Mouse (Mus musculus) limb, embryonic 15.5 days (tissue): ENCODE data around the gene St6galnac6. TPM values are rescaled to one million over a fixed set of nuclear protein-coding genes. Genes with fewer than 3 reads are reported as not detected.
A peak's percentile ranks its signal among the peaks of the same experiment; 100 is the strongest.

ENCODE experiments used
- ATAC-seq: fragments of 200-750 bp; cut with Nextera tagmentation; 2 replicates; pipeline ENCODE4 v1.8.0; 2017; ENCODE audit warnings: low read depth, moderate TSS enrichment; ENCODE audit not compliant: insufficient number of reproducible peaks, low FRiP score, low TSS enrichment
- H3K27ac ChIP-seq: fragments of 300-500 bp; sonication (generic); 2 replicates; pipeline ENCODE4 v1.5.1; 2015; ENCODE audit warnings: moderate library complexity, mild to moderate bottlenecking, inconsistent platforms
- H3K27me3 ChIP-seq: fragments of 300-500 bp; sonication (generic); 2 replicates; pipeline ENCODE4 v1.6.1; 2015; ENCODE audit warnings: inconsistent platforms
- H3K36me3 ChIP-seq: fragments of 300-500 bp; sonication (generic); 2 replicates; pipeline ENCODE4 v1.6.1; 2015; ENCODE audit warnings: inconsistent platforms
- H3K4me1 ChIP-seq: fragments of 300-500 bp; sonication (generic); 2 replicates; pipeline ENCODE4 v1.6.1; 2015; ENCODE audit warnings: inconsistent platforms
- H3K4me2 ChIP-seq: fragments of 300-500 bp; sonication (generic); 2 replicates; pipeline ENCODE4 v1.6.1; 2015; ENCODE audit warnings: mild to moderate bottlenecking, inconsistent platforms
- H3K4me3 ChIP-seq: fragments of 300-500 bp; sonication (generic); 2 replicates; pipeline ENCODE4 v1.5.1; 2015; ENCODE audit warnings: mild to moderate bottlenecking, inconsistent platforms
- H3K9ac ChIP-seq: fragments of 300-500 bp; sonication (generic); 2 replicates; pipeline ENCODE4 v1.6.1; 2015; ENCODE audit warnings: inconsistent platforms
- H3K9me3 ChIP-seq: fragments of 300-500 bp; sonication (generic); 2 replicates; pipeline ENCODE4 v1.6.1; 2016; ENCODE audit warnings: inconsistent platforms
- WGBS: fragments of 180-500 bp; shearing (Covaris S2); methylation state at CpG from one replicate; pipeline ENCODE4 v1.1.7; 2015; 5-methylcytosine and 5-hydroxymethylcytosine counted together
- polyA plus RNA-seq: library from polyadenylated mRNA; unstranded; fragments of >200 nt; fragmentation: Nextera tagmentation; extraction: Ambion mirVana; gene quantifications from 2 replicates; pipeline ENCODE4 v1.2.1, GENCODE M21; 2015

St6galnac6 gene
- 24.7 and 27.1 TPM in 2 replicates for polyA plus RNA-seq

DNA sequence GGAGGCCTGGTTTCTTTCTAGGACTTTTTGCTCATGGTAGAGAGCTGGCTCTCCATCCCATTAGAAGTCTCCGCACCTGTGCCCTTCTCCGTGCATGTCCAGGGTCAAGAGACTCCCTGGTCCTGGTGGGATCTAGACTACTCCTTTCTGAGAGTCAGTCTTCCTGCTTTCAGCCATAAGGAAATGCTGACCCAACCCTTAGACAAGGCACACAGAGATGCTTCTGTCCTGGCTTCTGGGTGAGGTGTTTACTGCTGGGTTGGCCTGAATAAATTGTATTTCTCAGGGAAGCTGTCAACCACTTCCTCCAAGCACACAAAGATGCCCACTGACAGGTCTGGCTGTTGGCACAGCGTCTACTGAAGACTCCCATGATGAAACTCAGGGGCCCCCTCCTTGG is at the start of gene St6galnac6:
TSS of gene St6galnac6 (plus strand) at position 301 of the 400 bp plus-strand sequence.
- H3K9me3 ChIP-seq, result no peaks in the 10 kb centered on the region
- H3K4me2 ChIP-seq, result no peak within 1 kb of the TSS
- H3K27me3 ChIP-seq, result no peaks in the 10 kb centered on the region
- ATAC-seq, result no peak
- H3K36me3 ChIP-seq, result peaks cover 38% of the 10 kb centered on the region
- no peak within 1 kb of the TSS for H3K27ac ChIP-seq
- no peak within 1 kb of the TSS for H3K9ac ChIP-seq
- no peak within 1 kb of the TSS for H3K4me3 ChIP-seq
- 90% methylated on average over 3 of the region's 3 CpGs for WGBS
- peaks cover 28% of the 10 kb centered on the region for H3K4me1 ChIP-seq

DNA sequence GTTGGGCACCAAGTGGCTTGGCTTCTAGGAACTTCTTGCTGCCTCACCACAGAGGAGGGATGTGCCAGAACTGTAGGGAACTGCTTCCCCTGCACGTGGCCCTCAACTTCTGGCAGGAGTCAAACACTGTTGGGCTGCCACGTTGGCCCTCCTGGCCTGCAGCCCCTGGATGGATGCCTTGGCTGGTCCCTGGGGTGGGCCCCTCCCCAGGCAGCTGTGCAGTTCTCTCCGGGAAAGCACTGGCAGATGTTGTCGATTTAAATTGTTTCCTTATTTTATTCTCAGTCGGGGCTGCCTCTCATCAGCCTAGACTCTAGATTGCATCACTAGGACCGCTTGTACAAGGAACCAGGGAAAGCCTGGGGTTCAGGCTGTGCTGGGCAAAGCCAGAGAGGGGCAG is 49.7 kb upstream of the St6galnac6 start:
- WGBS, result 23% methylated on average over 6 of the region's 6 CpGs
- H3K4me3 ChIP-seq, result no peak overlapping the region
- no peak overlapping the region for H3K9ac ChIP-seq
- ATAC-seq, result peak; percentile 89
- H3K27ac ChIP-seq, result peak overlapping the region; percentile 90
- H3K9me3 ChIP-seq, result no peaks in the 10 kb centered on the region
- H3K4me1 ChIP-seq, result peaks cover 53% of the 10 kb centered on the region
- no peaks in the 10 kb centered on the region for H3K27me3 ChIP-seq
- 0 out of 2 replicates have a peak overlapping the region, but pooled peaks have one; percentile 6 for H3K4me2 ChIP-seq
- H3K36me3 ChIP-seq, result peaks cover 4% of the 10 kb centered on the region; the same call in 1 of the 2 replicates

DNA sequence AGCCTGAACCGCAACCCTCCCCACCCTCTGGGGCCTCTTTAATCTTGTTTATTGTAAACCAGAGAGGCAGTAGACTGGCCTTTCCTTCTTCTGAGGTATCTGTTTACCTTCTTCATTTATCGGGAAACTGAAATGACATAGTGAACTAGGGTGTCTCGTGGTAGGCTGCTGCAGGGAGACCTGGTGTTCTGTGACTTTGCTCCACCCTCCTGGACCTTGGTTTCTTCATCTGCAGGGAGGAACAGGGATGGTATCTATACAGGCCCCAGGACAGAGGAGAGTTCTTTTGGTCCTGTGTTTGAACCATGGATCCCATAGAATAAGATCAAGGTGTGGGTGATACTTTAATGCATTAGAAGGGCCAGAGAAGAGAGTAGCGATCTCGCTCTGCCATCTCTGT is 48.3 kb upstream of the St6galnac6 start:
- no peaks in the 10 kb centered on the region for H3K27me3 ChIP-seq
- no peak for ATAC-seq
- WGBS, result 68% methylated on average over 5 of the region's 5 CpGs

DNA sequence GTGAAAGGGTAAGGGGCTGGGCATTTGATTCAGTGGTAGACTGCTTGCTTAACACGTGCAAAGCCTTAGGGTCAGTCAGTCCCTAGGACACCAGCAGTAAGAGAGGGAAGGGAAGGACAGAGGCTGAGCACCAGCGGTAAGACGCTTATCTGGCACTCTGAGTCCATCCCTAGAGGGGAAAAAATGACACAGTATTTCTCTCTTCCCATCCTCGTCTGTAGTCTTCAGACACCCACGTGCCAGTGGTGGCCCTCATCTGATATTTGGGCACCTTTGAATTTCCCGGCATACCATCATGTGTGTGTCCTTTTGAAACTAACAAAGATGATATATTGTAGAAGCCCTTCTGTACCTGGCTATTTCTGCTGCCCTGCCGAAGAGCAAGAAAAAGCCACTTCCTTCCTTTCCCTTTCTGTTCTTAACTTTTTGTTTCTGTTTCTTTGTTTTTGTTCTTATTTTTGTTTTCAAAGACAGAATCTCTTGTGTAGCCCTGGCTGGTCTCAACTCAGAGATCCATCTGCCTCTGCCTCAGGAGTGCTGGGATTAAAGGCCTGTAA is 45.8 kb upstream of the St6galnac6 start:
- Histone ChIP-seq H3K27me3 (no peaks in the 10 kb centered on the region), H3K4me3 (no peak overlapping the region), H3K9ac (no peak overlapping the region), H3K36me3 (peaks cover 13% of the 10 kb centered on the region), H3K4me2 (no peak overlapping the region), H3K9me3 (no peaks in the 10 kb centered on the region), H3K4me1 (peaks cover 64% of the 10 kb centered on the region), H3K27ac (no peak overlapping the region; the same call in 1 of the 2 replicates)
- 79% methylated on average over 7 of the region's 7 CpGs for WGBS
- ATAC-seq, result no peak

More for the DNA sequence above, 48.3 kb upstream of the St6galnac6 start:
- Histone ChIP-seq H3K27ac (0 out of 2 replicates have a peak overlapping the region, but pooled peaks have one; percentile 17), H3K4me2 (no peak overlapping the region), H3K36me3 (peaks cover 8% of the 10 kb centered on the region; the same call in 1 of the 2 replicates), H3K9ac (no peak overlapping the region), H3K4me1 (peaks cover 66% of the 10 kb centered on the region), H3K4me3 (no peak overlapping the region), H3K9me3 (no peaks in the 10 kb centered on the region)

DNA sequence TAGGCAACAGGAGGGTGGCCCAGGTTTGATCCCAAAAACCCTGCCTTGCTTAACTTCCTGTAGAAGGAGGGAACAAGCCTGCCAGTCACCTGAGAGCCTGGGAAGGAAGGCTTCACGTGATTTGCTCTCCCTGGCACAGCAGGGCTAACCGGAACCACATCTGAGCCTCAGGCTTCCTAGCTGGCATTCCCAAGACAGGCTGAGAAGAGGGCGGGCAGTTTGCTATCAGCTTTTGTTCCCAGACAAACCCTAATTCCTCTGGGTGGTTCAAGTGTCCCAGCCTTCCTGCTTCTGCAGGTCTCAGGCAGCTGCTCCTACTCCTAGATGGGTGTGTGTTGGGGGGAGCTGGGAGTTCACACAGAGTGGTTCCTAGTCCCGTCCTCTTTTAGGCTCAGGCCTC is 44.0 kb upstream of the St6galnac6 start:
- H3K9ac ChIP-seq, result no peak overlapping the region
- peaks cover 46% of the 10 kb centered on the region for H3K4me1 ChIP-seq
- H3K4me3 ChIP-seq, result no peak overlapping the region
- no peaks in the 10 kb centered on the region for H3K9me3 ChIP-seq
- H3K4me2 ChIP-seq, result no peak overlapping the region
- peak; percentile 24; the same call in 1 of the 2 replicates for ATAC-seq
- no peaks in the 10 kb centered on the region for H3K27me3 ChIP-seq
- H3K36me3 ChIP-seq, result peaks cover 29% of the 10 kb centered on the region
- WGBS, result 37% methylated on average over 4 of the region's 4 CpGs
- H3K27ac ChIP-seq, result peak overlapping the region; percentile 59

DNA sequence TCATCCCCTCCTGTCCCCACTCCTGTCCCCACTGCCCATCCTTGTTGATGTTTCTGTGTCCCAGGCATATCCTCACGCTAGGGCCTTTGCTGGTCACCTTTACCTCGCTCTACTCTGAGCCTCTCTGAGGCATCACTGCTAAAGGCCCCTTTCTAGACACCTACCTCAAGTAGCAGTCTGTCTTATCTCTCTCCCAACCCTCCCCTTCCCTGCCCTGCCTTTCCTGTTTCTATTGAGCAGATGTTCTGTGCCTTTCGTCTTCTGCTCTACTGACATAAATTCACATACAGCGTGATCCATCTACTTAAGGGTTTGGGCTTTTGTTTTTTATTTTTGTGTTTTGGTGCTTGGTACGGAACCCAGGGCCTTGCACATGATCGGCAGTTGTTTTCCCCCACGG is 43.5 kb upstream of the St6galnac6 start:
- ATAC-seq, result no peak
- H3K27me3 ChIP-seq, result no peaks in the 10 kb centered on the region
- no peak overlapping the region for H3K9ac ChIP-seq
- H3K4me3 ChIP-seq, result no peak overlapping the region
- H3K4me2 ChIP-seq, result no peak overlapping the region
- WGBS, result 74% methylated on average over 7 of the region's 7 CpGs
- no peaks in the 10 kb centered on the region for H3K9me3 ChIP-seq
- peaks cover 34% of the 10 kb centered on the region for H3K36me3 ChIP-seq
- peak overlapping the region; percentile 59 for H3K27ac ChIP-seq
- H3K4me1 ChIP-seq, result peaks cover 40% of the 10 kb centered on the region

DNA sequence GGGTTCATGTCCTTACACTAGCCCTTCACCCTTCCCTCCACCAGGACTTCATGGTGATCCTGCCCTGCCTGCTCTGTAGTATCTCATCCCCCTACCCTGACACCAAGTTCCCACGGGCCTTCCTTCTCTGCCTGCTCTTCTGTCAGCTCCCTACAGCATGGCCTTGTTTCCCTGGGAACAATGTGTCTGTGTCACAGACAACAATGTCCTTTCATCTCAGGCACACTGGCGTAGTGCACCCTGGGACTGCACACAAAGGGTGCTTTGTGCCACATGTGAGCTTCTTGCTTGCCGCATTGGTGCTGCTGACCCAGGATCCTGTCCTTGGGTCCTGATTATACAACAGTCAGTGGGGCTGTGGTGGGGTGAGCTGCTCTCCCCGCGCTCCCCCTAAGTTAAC is 39.9 kb upstream of the St6galnac6 start:
- no peak overlapping the region for H3K4me3 ChIP-seq
- no peak overlapping the region for H3K9ac ChIP-seq
- no peaks in the 10 kb centered on the region for H3K27me3 ChIP-seq
- peaks cover 27% of the 10 kb centered on the region for H3K4me1 ChIP-seq
- peak overlapping the region; percentile 17; the same call in 1 of the 2 replicates for H3K27ac ChIP-seq
- H3K36me3 ChIP-seq, result peaks cover 63% of the 10 kb centered on the region
- no peaks in the 10 kb centered on the region for H3K9me3 ChIP-seq
- WGBS, result 69% methylated on average over 5 of the region's 5 CpGs
- 0 out of 2 replicates have a peak, but pooled peaks have one; percentile 41 for ATAC-seq
- H3K4me2 ChIP-seq, result no peak overlapping the region

DNA sequence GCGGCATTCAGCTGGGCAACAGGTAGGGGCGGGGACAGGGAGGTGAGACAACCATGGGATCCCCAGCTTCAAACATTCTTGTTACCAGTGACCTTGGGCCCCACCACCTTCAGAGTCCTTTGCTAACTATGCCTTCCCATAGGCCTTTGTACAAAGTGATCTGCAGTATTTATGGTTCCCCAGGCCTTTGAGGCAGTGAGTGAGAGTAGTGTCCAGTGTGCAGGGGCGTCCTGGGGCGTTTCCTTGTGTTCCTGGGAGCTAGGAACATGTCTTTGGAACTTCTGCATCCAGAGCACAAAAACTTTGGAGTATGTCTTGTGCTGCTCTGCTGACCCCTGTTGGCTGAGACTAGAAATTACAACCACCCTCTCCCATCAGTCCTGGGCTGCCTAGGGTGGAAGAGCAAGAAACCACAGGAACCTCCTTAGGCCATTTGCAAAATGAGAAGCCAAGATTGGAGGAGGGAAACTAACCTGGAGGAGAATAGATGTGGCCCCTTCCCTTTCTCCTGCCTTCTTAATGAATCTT is 32.9 kb upstream of the St6galnac6 start:
- peak overlapping the region; percentile 33; the same call in 1 of the 2 replicates for H3K27ac ChIP-seq

DNA sequence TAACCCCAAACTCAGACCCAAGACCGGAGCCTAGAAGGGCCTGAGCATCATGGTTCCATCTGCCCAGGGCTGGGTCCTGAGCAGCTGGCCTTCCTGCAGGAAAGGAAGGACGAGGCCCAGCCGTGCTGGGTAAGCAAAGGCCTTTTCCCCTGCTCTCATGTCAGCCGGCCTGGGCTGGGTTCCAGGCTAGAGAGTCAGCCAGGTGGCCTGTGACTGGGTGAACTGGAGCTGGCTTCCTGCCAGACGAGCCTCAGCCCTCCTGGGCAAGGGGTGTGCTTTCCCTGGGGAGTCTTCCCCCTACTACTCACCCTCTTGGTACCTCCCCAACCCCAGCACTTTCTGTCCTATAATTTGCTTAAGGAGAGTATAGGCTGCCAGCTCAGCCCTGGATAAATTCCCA is 31.4 kb upstream of the St6galnac6 start:
- Histone ChIP-seq H3K27ac (no peak overlapping the region), H3K4me1 (peaks cover 17% of the 10 kb centered on the region), H3K9me3 (no peaks in the 10 kb centered on the region), H3K9ac (no peak overlapping the region), H3K36me3 (peaks cover 62% of the 10 kb centered on the region), H3K4me2 (no peak overlapping the region), H3K27me3 (no peaks in the 10 kb centered on the region), H3K4me3 (no peak overlapping the region)
- no peak for ATAC-seq
- WGBS, result 57% methylated on average over 5 of the region's 5 CpGs

More for the DNA sequence above, 32.9 kb upstream of the St6galnac6 start:
- 37% methylated on average over 4 of the region's 4 CpGs for WGBS
- no peaks in the 10 kb centered on the region for H3K27me3 ChIP-seq
- H3K4me2 ChIP-seq, result no peak overlapping the region
- no peaks in the 10 kb centered on the region for H3K9me3 ChIP-seq
- H3K9ac ChIP-seq, result no peak overlapping the region
- H3K36me3 ChIP-seq, result peaks cover 63% of the 10 kb centered on the region
- H3K4me1 ChIP-seq, result peaks cover 6% of the 10 kb centered on the region
- no peak overlapping the region for H3K4me3 ChIP-seq
- no peak for ATAC-seq

DNA sequence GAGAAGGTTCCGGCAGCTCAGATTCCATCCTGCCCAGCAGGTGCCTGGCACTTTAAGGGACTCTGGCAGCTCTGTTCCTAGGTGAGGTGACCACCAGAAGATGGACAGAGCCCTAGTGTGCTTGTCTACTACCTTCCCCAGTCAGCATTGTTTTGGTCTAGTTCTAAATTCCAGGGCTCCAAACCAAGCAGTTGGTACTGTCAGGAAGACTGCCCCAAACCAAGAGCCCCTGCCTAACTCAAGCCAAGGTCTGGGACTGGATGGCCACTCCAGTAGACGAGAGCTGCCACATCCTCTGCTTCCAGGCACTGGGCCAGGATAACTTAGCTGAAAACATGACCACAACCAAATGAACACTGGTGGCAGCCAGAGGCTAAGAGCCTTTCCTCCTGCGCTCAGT is 30.6 kb upstream of the St6galnac6 start:
- no peak for ATAC-seq
- Histone ChIP-seq H3K27me3 (no peaks in the 10 kb centered on the region), H3K27ac (no peak overlapping the region), H3K4me2 (no peak overlapping the region), H3K4me1 (peaks cover 17% of the 10 kb centered on the region), H3K9me3 (no peaks in the 10 kb centered on the region), H3K4me3 (no peak overlapping the region), H3K36me3 (peaks cover 61% of the 10 kb centered on the region), H3K9ac (no peak overlapping the region)
- WGBS, result 85% methylated on average over 3 of the region's 3 CpGs

DNA sequence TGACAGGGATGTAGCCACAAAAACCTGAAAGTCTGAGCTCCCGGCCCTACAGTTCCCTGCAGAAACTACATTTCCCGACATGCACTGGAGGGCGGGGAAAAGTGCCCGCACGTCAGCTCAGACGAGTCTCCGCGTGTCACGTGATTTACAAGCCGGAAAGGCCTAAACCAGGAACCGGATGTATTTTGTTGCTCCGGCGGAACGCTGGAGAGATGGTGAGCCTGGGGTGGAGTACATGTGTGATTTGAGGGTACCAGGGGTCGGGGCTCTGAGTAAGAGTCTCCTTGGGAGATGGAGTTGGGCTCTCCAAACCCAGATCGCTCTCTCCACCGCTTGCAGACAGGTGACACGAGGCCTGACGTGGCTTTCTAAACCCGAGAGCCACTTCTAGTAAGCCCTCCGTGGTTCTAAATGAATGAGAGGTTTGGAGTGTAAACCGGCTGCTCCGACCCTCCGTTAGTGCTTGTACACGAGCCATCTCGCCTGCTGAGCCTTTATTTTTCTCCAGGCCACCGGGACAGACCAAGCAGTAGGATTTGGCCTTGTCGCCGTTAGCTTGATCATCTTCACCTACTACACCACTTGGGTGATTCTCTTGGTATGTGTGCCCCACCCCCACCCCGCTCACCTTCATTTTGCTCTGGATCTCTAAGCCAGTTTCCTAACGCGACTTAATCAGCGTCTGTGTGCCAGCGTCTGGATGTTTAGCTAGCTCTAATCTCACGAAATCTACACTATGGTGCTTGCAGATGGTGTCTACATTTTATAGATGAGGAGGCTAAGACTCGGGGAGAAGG is 28.6 kb upstream of the St6galnac6 start, which contains the start of gene Dpm2:
TSS of gene Dpm2 (plus strand) at position 161 of the 797 bp plus-strand sequence.
- peak; percentile 63 for ATAC-seq
- Histone ChIP-seq H3K4me1 (peaks cover 30% of the 10 kb centered on the region), H3K9me3 (no peaks in the 10 kb centered on the region), H3K36me3 (peaks cover 42% of the 10 kb centered on the region), H3K27ac (peak within 1 kb of the TSS; percentile 63), H3K9ac (peak within 1 kb of the TSS; percentile 79), H3K4me2 (peak within 1 kb of the TSS; percentile 81), H3K27me3 (0 out of 2 replicates have a peak, but pooled peaks cover 3% of the 10 kb centered on the region), H3K4me3 (peak within 1 kb of the TSS; percentile 74)
- under 1% methylated on average over 36 of the region's 36 CpGs for WGBS

DNA sequence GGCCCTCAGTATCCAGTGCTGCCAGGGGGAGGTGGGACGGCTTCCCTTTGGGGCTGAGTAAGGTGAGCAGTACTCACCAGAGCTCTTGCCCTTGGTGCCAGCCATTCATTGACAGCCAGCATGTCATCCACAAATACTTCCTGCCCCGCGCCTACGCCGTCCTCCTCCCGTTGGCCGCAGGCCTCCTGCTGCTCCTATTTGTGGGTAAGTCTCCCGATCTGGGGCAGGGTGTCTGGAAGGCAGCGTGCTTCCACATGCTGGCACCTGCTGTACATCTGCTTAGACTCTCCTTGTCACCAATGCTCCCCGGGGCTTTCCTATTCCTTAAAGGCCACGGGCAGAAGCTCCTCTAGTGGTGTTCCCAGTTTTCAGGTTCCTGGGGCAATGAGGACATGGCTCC is 27.3 kb upstream of the St6galnac6 start:
- H3K27me3 ChIP-seq, result 0 out of 2 replicates have a peak, but pooled peaks cover 3% of the 10 kb centered on the region
- H3K9ac ChIP-seq, result no peak overlapping the region
- peaks cover 30% of the 10 kb centered on the region for H3K4me1 ChIP-seq
- H3K36me3 ChIP-seq, result peaks cover 31% of the 10 kb centered on the region
- no peak overlapping the region for H3K27ac ChIP-seq
- H3K4me2 ChIP-seq, result no peak overlapping the region; the same call in 1 of the 2 replicates
- H3K4me3 ChIP-seq, result no peak overlapping the region
- WGBS, result 89% methylated on average over 11 of the region's 11 CpGs
- no peaks in the 10 kb centered on the region for H3K9me3 ChIP-seq
- no peak for ATAC-seq
